Mouse (Mus musculus) left cerebral cortex, adult 2 months (tissue): ENCODE measurements around the gene Tgfb1. TPM values are rescaled to one million over a fixed set of nuclear protein-coding genes. Genes with fewer than 3 reads are reported as not detected.
A peak's percentile ranks its signal among the peaks of the same experiment; 100 is the strongest.

Experiments
- DNase-seq, 2 experiments: peaks; one replicate each; pipeline ENCODE4 v3.0.0; 2021 to 2022; ENCODE audit warnings: low spot score in 2 of 2, mixed read lengths in 1 of 2; ENCODE audit errors: extremely low spot score in 1 of 2
- H3K27ac ChIP-seq: fragments of 200-600 bp; 2 replicates; pipeline ENCODE4 v1.8.1; 2022
- H3K4me3 ChIP-seq: fragments of 200-600 bp; 2 replicates; pipeline ENCODE4 v1.8.1; 2022
- CTCF ChIP-seq: fragments of 200-600 bp; IDR thresholded peaks from 2 replicates; pipeline ENCODE4 v1.8.1; 2022; ENCODE audit warnings: antibody characterized with exemption, mild to moderate bottlenecking, moderate library complexity
- intact Hi-C: fragments of 180-260 bp; cut with DNase I; formaldehyde crosslinking; loops from one replicate; pipeline ENCODE4 v1.15.1; 2025
- long read RNA-seq, 2 experiments: library from polyadenylated mRNA; stranded (forward); transcript quantifications; one replicate each; pipeline ENCODE4 v2.0.0; 2021; ENCODE audit warnings: borderline mapping rate in 2 of 2
- total RNA-seq, 2 experiments: library from RNA; stranded (reverse); gene quantifications; 2 replicates each; pipeline ENCODE4 v1.2.3; 2021

Gene Tgfb1
- 10 to 100 TPM in 1 of 2 experiments, 1 to 10 TPM in 1; 7.3 to 10.7 TPM for total RNA-seq
- long read RNA-seq, experiment 1, partial matches to known transcripts = 4 of 6 reads
- long read RNA-seq, experiment 1, other reads (novel, unspliced or antisense) = 0 of 6 reads
- long read RNA-seq, experiment 2, partial matches to known transcripts = 2 of 6 reads
- long read RNA-seq, experiment 2, other reads (novel, unspliced or antisense) = 0 of 6 reads

DNA sequence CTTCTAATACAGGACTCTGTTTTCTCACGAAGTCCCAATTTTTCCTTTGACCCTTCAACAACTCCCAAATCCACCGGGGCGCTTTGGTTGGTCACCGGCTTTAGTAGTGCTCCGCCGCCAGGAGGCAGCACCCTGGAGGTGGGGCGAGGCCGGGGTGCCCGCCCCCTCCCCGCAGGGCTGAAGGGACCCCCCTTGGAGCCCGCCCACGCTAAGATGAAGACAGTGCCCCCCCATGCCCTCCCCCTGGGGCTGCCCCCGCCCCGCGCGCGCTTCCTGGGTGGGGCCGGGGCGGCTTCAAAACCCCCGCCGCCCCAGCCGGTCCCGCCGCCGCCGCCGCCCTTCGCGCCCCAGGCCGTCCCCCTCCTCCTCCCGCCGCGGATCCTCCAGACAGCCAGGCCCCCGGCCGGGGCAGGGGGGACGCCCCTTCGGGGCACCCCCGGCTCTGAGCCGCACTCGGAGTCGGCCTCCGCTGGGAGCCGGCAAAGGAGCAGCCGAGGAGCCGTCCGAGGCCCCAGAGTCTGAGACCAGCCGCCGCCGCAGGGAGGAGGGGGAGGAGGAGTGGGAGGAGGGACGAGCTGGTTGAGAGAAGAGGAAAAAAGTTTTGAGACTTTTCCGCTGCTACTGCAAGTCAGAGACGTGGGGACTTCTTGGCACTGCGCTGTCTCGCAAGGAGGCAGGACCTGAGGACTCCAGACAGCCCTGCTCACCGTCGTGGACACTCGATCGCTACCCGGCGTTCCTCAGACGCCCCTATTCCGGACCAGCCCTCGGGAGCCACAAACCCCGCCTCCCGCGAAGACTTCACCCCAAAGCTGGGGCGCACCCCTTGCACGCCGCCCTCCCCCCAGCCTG is at the start of gene Tgfb1:
TSS of gene Tgfb1 (plus strand) at position 323 of the 852 bp plus-strand sequence.
- DNase-seq = peak in 1 of 2 experiments; percentile 53
- intact Hi-C loops = loop anchor here (1.0 kb wide), 1 partner anchor 32 kb away; the partner anchor contains the start of gene Ccdc97
- H3K4me3 ChIP-seq = peak within 1 kb of the TSS; percentile 49
- peak; percentile 69 for TF ChIP-seq CTCF
- peak within 1 kb of the TSS; percentile 70 for H3K27ac ChIP-seq

DNA sequence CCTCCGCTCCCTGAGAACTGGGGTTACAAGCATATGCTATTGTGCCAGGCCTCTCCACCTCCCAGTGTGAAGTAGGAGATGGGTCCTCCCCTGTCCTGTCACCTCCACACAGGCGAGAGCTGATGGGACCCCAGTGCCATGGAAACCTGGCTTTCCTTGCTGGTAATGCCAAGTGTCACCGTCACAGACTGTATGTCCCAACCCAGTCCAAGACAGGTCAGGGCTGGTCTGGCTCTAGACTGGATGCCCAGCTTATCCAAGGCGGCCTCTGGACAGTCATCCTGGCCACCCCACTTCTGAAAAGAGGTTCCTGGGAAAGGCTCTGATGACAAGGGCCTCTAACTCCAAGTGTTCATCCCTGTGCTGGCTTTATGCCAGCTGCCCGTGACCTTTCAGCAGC is 49.7 kb upstream of the Tgfb1 start:
- TF ChIP-seq CTCF = no peak
- Histone ChIP-seq H3K27ac (no peak overlapping the region), H3K4me3 (no peak overlapping the region)
- no peak for DNase-seq
- intact Hi-C loops = no loop called here

DNA sequence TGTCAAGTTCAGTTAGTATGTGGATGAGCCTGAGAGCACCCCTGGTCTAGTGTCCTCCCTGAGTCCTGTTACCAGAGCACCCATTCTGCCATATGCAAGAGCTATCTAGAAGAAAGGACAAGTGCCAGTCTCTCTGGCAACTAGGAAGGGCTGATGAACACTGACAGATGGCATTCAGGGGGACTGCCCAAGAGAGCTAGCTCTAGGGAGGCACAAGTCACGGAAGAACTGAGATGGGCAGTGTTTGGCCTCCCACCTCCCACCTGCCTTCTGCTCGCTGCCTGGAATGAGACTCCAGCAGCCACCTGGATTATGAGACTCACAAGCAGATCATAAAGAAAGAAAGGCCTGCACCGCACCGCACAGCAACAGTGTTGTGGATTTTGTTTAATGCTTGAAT is 47.0 kb upstream of the Tgfb1 start:
- TF ChIP-seq CTCF = no peak
- H3K4me3 ChIP-seq = no peak overlapping the region
- intact Hi-C loops = no loop called here
- peak in 1 of 2 experiments; percentile 44 for DNase-seq
- no peak overlapping the region; the same call in 1 of the 2 replicates for H3K27ac ChIP-seq

DNA sequence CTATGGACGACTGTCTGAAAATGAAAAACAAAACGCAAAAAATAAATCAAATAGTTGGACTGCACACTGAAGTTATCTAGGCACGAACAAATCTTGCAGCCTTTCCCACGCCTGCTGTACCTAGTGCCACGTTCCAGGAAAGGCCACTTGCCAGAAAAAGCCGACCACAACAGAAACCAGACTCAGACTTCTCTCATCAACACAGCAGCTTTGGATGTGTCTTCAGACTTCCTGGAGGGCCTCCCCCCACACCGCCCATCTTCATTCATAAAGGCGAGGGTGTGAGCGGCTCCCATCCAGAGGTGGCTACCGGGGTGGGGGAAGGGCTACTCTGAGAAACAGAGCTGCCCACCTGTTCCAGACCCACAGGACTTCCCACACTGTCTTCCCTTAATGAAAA is 42.7 kb upstream of the Tgfb1 start:
- DNase-seq = no peak
- TF ChIP-seq CTCF = no peak
- intact Hi-C loops = no loop called here

DNA sequence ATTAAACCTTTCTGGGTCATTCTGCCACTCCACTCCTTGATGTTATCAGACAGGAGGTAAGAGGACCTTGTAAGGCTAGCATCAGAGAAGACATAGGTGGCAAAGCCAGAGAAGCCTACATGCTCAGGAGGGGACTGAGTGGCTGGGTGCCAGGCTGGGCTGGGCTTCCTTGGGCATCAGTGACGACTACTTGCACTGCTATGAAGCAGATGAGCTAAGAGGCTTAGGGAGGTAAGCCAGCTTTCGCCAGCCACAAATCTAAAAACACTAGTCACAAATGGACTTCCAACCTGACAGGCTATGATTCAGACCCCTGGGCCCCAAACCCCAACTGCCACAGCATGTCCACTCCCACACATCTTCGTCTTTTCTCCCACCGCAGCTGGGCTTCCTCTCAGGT is 42.2 kb upstream of the Tgfb1 start:
- no peak for DNase-seq
- intact Hi-C loops = no loop called here
- Histone ChIP-seq H3K4me3 (no peak overlapping the region), H3K27ac (no peak overlapping the region)
- no peak for TF ChIP-seq CTCF

More for the DNA sequence above, 42.7 kb upstream of the Tgfb1 start:
- Histone ChIP-seq H3K27ac (no peak overlapping the region), H3K4me3 (no peak overlapping the region)

DNA sequence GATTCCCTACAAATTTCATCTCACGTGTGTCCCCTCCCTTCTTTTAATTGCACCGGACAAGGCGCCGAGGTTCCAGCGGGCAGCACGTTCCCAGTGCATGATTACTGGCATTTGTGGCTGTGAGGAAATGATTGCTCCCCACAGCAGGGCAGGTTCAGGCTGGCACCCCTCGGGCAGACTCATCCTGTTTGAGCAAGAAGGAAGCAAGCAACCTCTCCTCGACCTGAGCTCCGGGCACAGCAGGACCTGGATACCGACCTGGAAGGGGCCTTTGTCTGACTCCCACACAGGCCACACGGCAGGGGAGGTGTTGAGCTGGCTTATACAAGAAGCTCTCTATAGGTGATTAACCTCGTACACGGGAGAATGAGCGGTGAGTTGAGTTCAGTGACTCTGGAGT is 41.7 kb upstream of the Tgfb1 start:
- intact Hi-C loops = no loop called here
- no peak for TF ChIP-seq CTCF
- DNase-seq = no peak
- Histone ChIP-seq H3K27ac (no peak overlapping the region), H3K4me3 (no peak overlapping the region)

DNA sequence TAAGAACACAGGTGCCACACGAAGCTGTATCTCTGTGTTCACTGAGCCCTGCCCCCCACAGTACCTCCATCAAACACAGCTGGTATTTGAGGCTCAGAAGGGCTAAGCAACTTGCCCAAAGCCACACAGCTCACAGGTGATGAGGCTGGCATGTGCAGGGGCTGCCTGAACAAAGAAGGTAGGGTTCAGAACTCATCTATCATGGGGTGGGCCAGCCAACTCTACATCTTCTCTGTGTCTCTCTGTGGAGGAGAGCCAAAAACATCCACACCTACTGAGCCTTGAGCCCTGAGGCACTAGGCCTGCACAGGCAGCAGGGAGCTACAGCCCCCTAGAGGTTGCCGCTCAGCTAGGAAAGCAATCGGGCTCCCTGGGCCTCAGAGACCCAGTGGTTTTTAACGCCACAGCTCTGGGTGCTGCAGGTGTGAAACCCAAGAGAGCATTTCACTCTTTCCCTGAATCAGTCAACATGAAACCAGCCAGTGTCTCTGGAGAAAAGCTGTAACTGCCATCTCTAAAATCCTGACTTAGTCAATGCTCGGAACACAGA is 39.2 kb upstream of the Tgfb1 start:
- DNase-seq = no peak
- Histone ChIP-seq H3K4me3 (no peak overlapping the region), H3K27ac (no peak overlapping the region)
- peak; percentile 1; the same call in 1 of the 2 replicates for TF ChIP-seq CTCF
- intact Hi-C loops = no loop called here

- Histone ChIP-seq H3K27ac (no peak overlapping the region), H3K4me3 (no peak overlapping the region)
- no peak for DNase-seq
- TF ChIP-seq CTCF = no peak
- intact Hi-C loops = no loop called here
These were observed 37.0 kb upstream of the Tgfb1 start for GRCm38 (mm10) chr7:25649839-25650238.

- no peak for DNase-seq
- TF ChIP-seq CTCF = no peak
- intact Hi-C loops = no loop called here
- no peak overlapping the region for H3K4me3 ChIP-seq
- no peak overlapping the region for H3K27ac ChIP-seq
These were observed 35.5 kb upstream of the Tgfb1 start for GRCm38 (mm10) chr7:25651281-25651680.

GRCm38 (mm10) chr7:25652244-25652759 is 34.5 kb upstream of the Tgfb1 start:
- DNase-seq = no peak
- Histone ChIP-seq H3K4me3 (no peak overlapping the region), H3K27ac (no peak overlapping the region)
- TF ChIP-seq CTCF = no peak
- intact Hi-C loops = no loop called here

DNA sequence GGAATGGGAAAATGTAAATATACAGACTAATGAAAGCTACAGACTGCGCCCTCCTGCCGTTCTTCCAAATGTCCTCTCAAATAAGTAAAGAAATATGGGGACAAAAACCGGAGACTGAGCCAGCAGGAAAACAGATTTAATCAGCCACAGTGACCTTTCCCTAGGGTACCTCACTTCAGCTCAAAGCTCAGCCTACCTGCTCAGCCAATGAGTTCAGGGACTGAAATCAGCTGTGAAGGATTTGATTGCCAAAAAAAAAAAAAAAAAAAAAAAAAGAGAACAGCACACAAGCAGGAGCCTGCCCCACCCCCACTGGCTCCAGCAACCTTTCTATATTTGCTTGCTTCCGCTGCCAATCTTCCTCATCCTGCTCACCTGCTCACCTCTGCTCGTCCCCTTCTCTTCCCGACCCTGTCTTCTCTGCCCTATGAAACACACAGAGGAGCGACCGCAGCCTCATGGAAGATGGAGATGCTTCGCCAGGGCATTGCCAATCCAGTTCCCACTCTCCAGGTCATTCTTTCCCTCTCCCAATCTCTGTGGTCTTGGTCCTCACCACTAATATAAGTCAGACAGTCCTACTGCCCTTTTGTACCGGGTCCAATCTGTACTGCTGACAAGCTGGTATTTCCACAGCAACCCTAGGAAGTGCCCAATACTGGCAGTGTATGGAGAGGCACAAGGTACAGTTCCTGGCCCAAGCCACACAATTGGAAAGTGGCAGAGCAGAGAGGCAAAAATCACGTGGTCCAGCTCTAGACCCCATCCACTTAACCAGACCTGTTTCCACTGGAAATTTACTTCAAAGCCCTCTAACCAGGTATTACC is 31.0 kb upstream of the Tgfb1 start:
- Histone ChIP-seq H3K4me3 (no peak overlapping the region), H3K27ac (no peak overlapping the region)
- no peak for DNase-seq
- intact Hi-C loops = no loop called here
- no peak for TF ChIP-seq CTCF
